Mouse (Mus musculus) MEL (cell line): Measurements from ENCODE around the gene Pla2g5. TPM values are rescaled to one million over a fixed set of nuclear protein-coding genes. Genes with fewer than 3 reads are reported as not detected.

Source experiments
- DNase-seq: peaks from one replicate; pipeline ENCODE4 v3.0.0; 2011; ENCODE audit warnings: low read depth, low spot score
- H3K27ac ChIP-seq: 2 replicates; pipeline ENCODE4 v1.5.1; 2012; ENCODE audit warnings: low read depth, mild to moderate bottlenecking, control low read depth, low read length, moderate library complexity; ENCODE audit not compliant: control insufficient read depth
- H3K27me3 ChIP-seq, 2 experiments: fragments of 150-350 bp in 1 of 2; sonication (generic) in 1 of 2; 2 replicates each; pipeline ENCODE4 v1.6.1; 2012; ENCODE audit warnings: low read length in 2 of 2, mild to moderate bottlenecking in 2 of 2, improper control_type of control experiment in 1 of 2, moderate library complexity in 1 of 2; ENCODE audit not compliant: insufficient read depth in 2 of 2, control insufficient read depth in 1 of 2
- H3K36me3 ChIP-seq, 2 experiments: 2 replicates each; pipeline ENCODE4 v1.6.1; 2012 to 2014; ENCODE audit warnings: low read length in 2 of 2, improper control_type of control experiment in 1 of 2, inconsistent platforms in 1 of 2, mild to moderate bottlenecking in 1 of 2; ENCODE audit not compliant: insufficient read depth in 2 of 2, control insufficient read depth in 1 of 2
- H3K4me1 ChIP-seq, 2 experiments: fragments of 150-350 bp in 1 of 2; sonication (generic) in 1 of 2; 2 replicates each; pipeline ENCODE4 v1.6.1; 2012; ENCODE audit warnings: low read length in 2 of 2, improper control_type of control experiment in 1 of 2, mild to moderate bottlenecking in 1 of 2; ENCODE audit not compliant: insufficient read depth in 2 of 2, control insufficient read depth in 1 of 2
- H3K4me3 ChIP-seq, 2 experiments: fragments of 150-350 bp in 1 of 2; sonication (generic) in 1 of 2; 2 replicates each; pipeline ENCODE4 v1.5.1; 2012; ENCODE audit warnings: low read depth in 2 of 2, low read length in 2 of 2, mild to moderate bottlenecking in 2 of 2, moderate library complexity in 2 of 2, control low read depth in 1 of 2, improper control_type of control experiment in 1 of 2; ENCODE audit not compliant: control insufficient read depth in 1 of 2, insufficient read depth in 1 of 2
- H3K79me2 ChIP-seq: 2 replicates; pipeline ENCODE4 v1.6.1; 2012; ENCODE audit warnings: mild to moderate bottlenecking, low read length, moderate library complexity; ENCODE audit not compliant: control insufficient read depth, poor library complexity, insufficient read depth
- H3K9ac ChIP-seq: 2 replicates; pipeline ENCODE4 v1.6.1; 2012; ENCODE audit warnings: low read depth, mild to moderate bottlenecking, control low read depth, low read length, moderate library complexity; ENCODE audit not compliant: control insufficient read depth, poor library complexity, severe bottlenecking
- H3K9me3 ChIP-seq: fragments of 150-350 bp; sonication (generic); replicated peaks from 2 replicates; pipeline ENCODE4 v1.6.1; 2012; ENCODE audit warnings: mild to moderate bottlenecking, low read length, improper control_type of control experiment, moderate library complexity; ENCODE audit not compliant: insufficient read depth
- BHLHE40 ChIP-seq: IDR thresholded peaks from 2 replicates; pipeline ENCODE4 v1.6.1; 2012; ENCODE audit warnings: low read depth, mild to moderate bottlenecking, inconsistent platforms, low read length, improper control_type of control experiment, borderline replicate concordance
- CHD1 ChIP-seq: IDR thresholded peaks from 2 replicates; pipeline ENCODE4 v1.6.1; 2012; ENCODE audit warnings: low read depth, mild to moderate bottlenecking, inconsistent platforms, low read length, improper control_type of control experiment
- GABPA ChIP-seq: IDR thresholded peaks from 2 replicates; pipeline ENCODE4 v1.6.1; 2012; ENCODE audit warnings: low read depth, mild to moderate bottlenecking, inconsistent platforms, low read length, improper control_type of control experiment, moderate library complexity
- GATA1 ChIP-seq: IDR thresholded peaks from 2 replicates; pipeline ENCODE4 v1.6.1; 2011; ENCODE audit warnings: low read depth, low read length, improper control_type of control experiment
- JUND ChIP-seq: IDR thresholded peaks from 2 replicates; pipeline ENCODE4 v1.6.1; 2011; ENCODE audit warnings: low read depth, mild to moderate bottlenecking, improper control_type of control experiment, low read length
- MAZ ChIP-seq: IDR thresholded peaks from 2 replicates; pipeline ENCODE4 v1.6.1; 2012; ENCODE audit warnings: low read depth, mild to moderate bottlenecking, inconsistent platforms, low read length, improper control_type of control experiment
- MEF2A ChIP-seq: IDR thresholded peaks from 2 replicates; pipeline ENCODE4 v1.6.1; 2014; ENCODE audit warnings: low read depth, mild to moderate bottlenecking, inconsistent platforms, low read length, improper control_type of control experiment; ENCODE audit not compliant: poor library complexity, insufficient replicate concordance, severe bottlenecking; ENCODE audit errors: extremely low read depth
- MYB ChIP-seq: IDR thresholded peaks from 2 replicates; pipeline ENCODE4 v1.6.1; 2011; ENCODE audit warnings: mild to moderate bottlenecking, low read depth, low read length, improper control_type of control experiment
- MYC ChIP-seq: IDR thresholded peaks from 2 replicates; pipeline ENCODE4 v1.6.1; 2011; ENCODE audit warnings: low read depth, mild to moderate bottlenecking, low read length, improper control_type of control experiment, moderate library complexity
- POLR2A ChIP-seq, 2 experiments: IDR thresholded peaks; 2 replicates each; pipeline ENCODE4 v1.6.1; 2011 to 2012; ENCODE audit warnings: low read length in 2 of 2, mild to moderate bottlenecking in 2 of 2, control low read depth in 1 of 2, improper control_type of control experiment in 1 of 2, low read depth in 1 of 2, moderate library complexity in 1 of 2; ENCODE audit not compliant: control insufficient read depth in 1 of 2, insufficient read depth in 1 of 2, poor library complexity in 1 of 2
- POLR2AphosphoS5 ChIP-seq: IDR thresholded peaks from 2 replicates; pipeline ENCODE4 v1.6.1; 2012; ENCODE audit warnings: low read depth, borderline replicate concordance, mild to moderate bottlenecking, inconsistent platforms, low read length, moderate library complexity, mixed read lengths
- RAD21 ChIP-seq: IDR thresholded peaks from 2 replicates; pipeline ENCODE4 v1.6.1; 2011; ENCODE audit warnings: mild to moderate bottlenecking, low read depth, low read length, improper control_type of control experiment
- RCOR1 ChIP-seq: IDR thresholded peaks from 2 replicates; pipeline ENCODE4 v1.6.1; 2012; ENCODE audit warnings: low read depth, mild to moderate bottlenecking, inconsistent platforms, low read length, improper control_type of control experiment
- TBP ChIP-seq: IDR thresholded peaks from 2 replicates; pipeline ENCODE4 v1.8.0; 2011; ENCODE audit warnings: low read depth, low read length, improper control_type of control experiment
- TCF12 ChIP-seq: IDR thresholded peaks from 2 replicates; pipeline ENCODE4 v1.6.1; 2014; ENCODE audit warnings: low read depth, mild to moderate bottlenecking, inconsistent platforms, low read length, improper control_type of control experiment, moderate library complexity
- USF2 ChIP-seq, 2 experiments: IDR thresholded peaks; 2 replicates each; pipeline ENCODE4 v1.6.1; 2011 to 2012; ENCODE audit warnings: improper control_type of control experiment in 2 of 2, low read length in 2 of 2, borderline replicate concordance in 1 of 2, inconsistent platforms in 1 of 2, low read depth in 1 of 2, mild to moderate bottlenecking in 1 of 2; ENCODE audit not compliant: insufficient read depth in 1 of 2
- ZC3H11A ChIP-seq: IDR thresholded peaks from 2 replicates; pipeline ENCODE4 v1.6.1; 2012; ENCODE audit warnings: low read depth, mild to moderate bottlenecking, inconsistent platforms, low read length, improper control_type of control experiment
- ZMIZ1 ChIP-seq: IDR thresholded peaks from 2 replicates; pipeline ENCODE4 v1.6.1; 2012; ENCODE audit warnings: low read depth, mild to moderate bottlenecking, inconsistent platforms, low read length, improper control_type of control experiment, moderate library complexity
- polyA plus RNA-seq, 2 experiments: library from polyadenylated mRNA; stranded (reverse) in 1 of 2; unstranded in 1 of 2; fragments of >175 nt in 1 of 2; fragments of >200 nt in 1 of 2; gene quantifications; 2 replicates each; pipeline versions ENCODE4 v1.2.1 to v1.2.4; 2012; ENCODE audit warnings: low replicate concordance in 2 of 2, low read depth in 1 of 2; ENCODE audit not compliant: insufficient read length in 2 of 2, insufficient read depth in 1 of 2, missing spikeins in 1 of 2
- total RNA-seq: library from RNA; depleted of rRNA; stranded (reverse); fragments of 300-350 nt; gene quantifications from 2 replicates; pipeline ENCODE4 v1.2.3, GENCODE M21; 2012

Pla2g5 gene
- total and polyA plus RNA-seq, 3 experiments, result not detected

GRCm38 (mm10) chr4:138879808-138880207, 16.5 kb upstream of the Pla2g5 start:
- no peaks in the 10 kb centered on the region for H3K79me2 ChIP-seq
- DNase-seq, result no peak
- no peak overlapping the region for H3K9ac ChIP-seq
- no peak overlapping the region for H3K27ac ChIP-seq
- no peak overlapping the region for H3K4me3 ChIP-seq
- H3K27me3 ChIP-seq, result no peaks in the 10 kb centered on the region
- H3K36me3 ChIP-seq, result no peaks in the 10 kb centered on the region
- no peaks in the 10 kb centered on the region for H3K9me3 ChIP-seq
- H3K4me1 ChIP-seq, result no peaks in the 10 kb centered on the region
- TF ChIP-seq GATA1, result no peak
- TF ChIP-seq TBP, result no peak

DNA sequence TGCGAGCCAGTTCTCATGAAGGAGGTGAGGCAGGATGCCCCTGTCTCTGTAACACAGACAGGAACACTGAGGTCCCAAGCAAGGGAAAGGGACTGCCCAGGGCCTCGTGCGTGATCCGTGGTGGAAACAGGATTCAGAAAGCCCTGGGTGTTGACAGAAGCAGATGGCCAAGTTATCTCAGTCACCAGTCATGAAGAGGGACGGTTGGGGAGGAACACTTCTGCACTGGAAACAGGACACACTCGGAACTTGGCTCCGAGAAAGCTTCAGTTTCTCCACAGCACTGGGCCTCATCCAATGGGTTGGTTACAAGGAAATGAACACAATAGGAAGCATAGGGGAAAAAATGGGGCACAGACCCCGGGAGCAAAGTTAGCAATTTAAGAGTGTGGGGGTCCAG, 15.5 kb upstream of the Pla2g5 start:
- Histone ChIP-seq H3K9me3 (no peaks in the 10 kb centered on the region), H3K4me1 (no peaks in the 10 kb centered on the region), H3K9ac (no peak overlapping the region), H3K4me3 (no peak overlapping the region), H3K27me3 (no peaks in the 10 kb centered on the region), H3K79me2 (no peaks in the 10 kb centered on the region), H3K36me3 (no peaks in the 10 kb centered on the region), H3K27ac (no peak overlapping the region)
- DNase-seq, result no peak
- TF ChIP-seq MYC, result no peak
- no peak for TF ChIP-seq BHLHE40
- TF ChIP-seq ZC3H11A, result no peak
- no peak for TF ChIP-seq POLR2AphosphoS5
- no peak for TF ChIP-seq MEF2A
- no peak for TF ChIP-seq USF2 (IDR thresholded peaks at IDR 0.05; ENCODE audit: borderline replicate concordance in 1 of 2, insufficient read depth in 1 of 2, low read depth in 1 of 2, low read length in 2 of 2)
- TF ChIP-seq RCOR1, result no peak
- no peak for TF ChIP-seq POLR2A (IDR thresholded peaks at IDR 0.05; ENCODE audit: control insufficient read depth in 1 of 2, insufficient read depth in 1 of 2, low read depth in 1 of 2, low read length in 2 of 2, poor library complexity in 1 of 2)
- TF ChIP-seq TCF12, result no peak
- TF ChIP-seq MAZ, result no peak
- TF ChIP-seq GABPA, result no peak

- Histone ChIP-seq H3K4me1 (no peaks in the 10 kb centered on the region), H3K9me3 (no peaks in the 10 kb centered on the region), H3K27me3 (no peaks in the 10 kb centered on the region), H3K36me3 (no peaks in the 10 kb centered on the region), H3K79me2 (no peaks in the 10 kb centered on the region), H3K4me3 (no peak within 1 kb of the TSS), H3K9ac (no peak within 1 kb of the TSS), H3K27ac (no peak within 1 kb of the TSS)
- DNase-seq, result no peak
- TF ChIP-seq ZMIZ1, result no peak
- no peak for TF ChIP-seq BHLHE40
- TF ChIP-seq CHD1, result no peak
- no peak for TF ChIP-seq MYB
- TF ChIP-seq RAD21, result no peak
- no peak for TF ChIP-seq JUND
- no peak for TF ChIP-seq GATA1
- TF ChIP-seq POLR2A (IDR thresholded peaks at IDR 0.05; ENCODE audit: control insufficient read depth in 1 of 2, insufficient read depth in 1 of 2, low read depth in 1 of 2, low read length in 2 of 2, poor library complexity in 1 of 2), result no peak
These were observed 14.4 kb upstream of the Pla2g5 start, which contains the start of gene Pla2g2e for GRCm38 (mm10) chr4:138877731-138878130. Gene Pla2g2e, plus strand, starts transcription at chr4:138877942.
